Mouse (Mus musculus): ENCODE data around the gene Asphd2. TPM values are rescaled to one million over a fixed set of nuclear protein-coding genes. Genes with fewer than 3 reads are reported as not detected.
A peak's percentile ranks its signal among the peaks of the same experiment; 100 is the strongest.

Gene Asphd2
- polyA plus RNA-seq, 1 experiment from 2014 or later = 5.6 TPM

DNA sequence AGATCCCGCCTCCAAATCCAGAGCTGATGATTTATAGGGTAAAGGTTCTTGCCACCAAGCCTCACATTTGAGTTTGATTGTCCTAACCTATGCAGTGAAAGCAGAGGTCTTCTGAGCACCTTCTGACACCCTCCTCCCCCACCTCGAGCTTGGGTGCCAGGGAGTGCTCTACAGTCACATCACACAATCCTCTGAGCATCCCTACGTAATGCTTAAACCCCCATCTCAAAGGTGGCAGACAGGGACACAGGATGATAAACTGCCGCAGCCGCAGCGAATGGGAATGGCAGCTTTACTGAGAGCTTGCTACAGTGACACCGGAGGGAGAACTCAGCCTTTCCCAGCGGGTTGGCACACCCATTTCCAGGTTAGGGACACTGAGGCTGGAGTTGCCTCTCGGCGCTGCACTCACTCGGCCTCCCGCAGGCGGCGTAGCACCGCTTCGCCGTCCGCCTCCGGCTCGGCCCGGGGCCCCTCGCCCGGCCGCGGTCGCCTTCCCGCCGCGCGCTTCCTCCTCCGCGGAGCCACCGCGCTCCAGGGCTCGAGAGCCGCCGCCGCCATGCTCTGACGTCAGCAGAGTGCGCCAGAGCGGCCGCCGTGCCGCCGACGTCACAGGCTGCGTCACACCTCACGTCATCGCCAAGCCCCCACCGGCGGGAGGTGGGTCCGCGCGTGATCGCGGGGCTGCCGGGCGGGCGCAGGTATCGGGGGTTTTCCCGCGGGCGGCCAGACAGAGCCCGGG, 52.0 kb downstream of the Asphd2 start, which contains the start of the genes Srrd and Hps4:
Gene Srrd, minus strand, starts transcription at position 578 of the 742 bp plus-strand sequence.
Gene Hps4, plus strand, starts transcription at position 621 of the 742 bp plus-strand sequence.
- ATAC-seq (ENCODE audit: insufficient read depth) = peak; percentile 73
- TF ChIP-seq CTCF (IDR thresholded peaks at IDR 0.05; ENCODE audit: low read depth) = no peak
- Histone ChIP-seq H3K4me3 (ENCODE audit: low read depth, low read length) (peak within 1 kb of the TSS; percentile 92), H3K27me3 (ENCODE audit: insufficient read depth, low read length) (no peaks in the 10 kb centered on the region), H3K36me3 (ENCODE audit: insufficient read depth) (peaks cover 42% of the 10 kb centered on the region), H3K4me1 (ENCODE audit: insufficient read depth) (0 out of 2 replicates have a peak, but pooled peaks cover 3% of the 10 kb centered on the region), H3K9ac (peak within 1 kb of the TSS; percentile 88), H3K9me3 (ENCODE audit: low read depth, low read length) (no peaks in the 10 kb centered on the region), H3K27ac (ENCODE audit: low read depth) (peak within 1 kb of the TSS; percentile 54; the same call in 1 of the 2 replicates), H3K4me2 (peak within 1 kb of the TSS; percentile 84)
- WGBS = 2% methylated on average over 64 of the region's 64 CpGs
- peak; percentile 92 for DNase-seq

DNA sequence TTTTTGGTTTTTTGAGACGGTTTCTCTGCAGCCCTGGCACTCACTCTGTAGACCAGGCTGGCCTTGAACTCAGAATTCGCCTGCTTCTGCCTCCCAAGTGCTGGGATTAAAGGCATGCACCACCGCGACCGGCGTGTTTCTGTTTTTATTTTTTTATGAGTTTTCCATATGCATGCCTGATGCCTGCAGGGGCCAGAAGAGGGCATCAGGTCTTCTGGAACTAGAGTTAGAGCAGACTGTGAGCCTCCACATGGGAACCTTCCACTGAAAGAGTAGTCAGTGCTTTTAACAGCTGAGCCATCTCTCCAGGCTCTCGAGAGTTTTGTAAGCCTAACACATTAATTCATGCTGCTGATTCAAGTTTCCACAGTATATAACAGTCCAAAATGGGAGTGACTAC, 55.5 kb downstream of the Asphd2 start:
- no peak overlapping the region for H3K27ac ChIP-seq (ENCODE audit: low read depth)
- 66% methylated on average over 7 of the region's 7 CpGs for WGBS
- no peak for TF ChIP-seq CTCF (IDR thresholded peaks at IDR 0.05; ENCODE audit: low read depth)
- ATAC-seq (ENCODE audit: insufficient read depth) = no peak
- H3K4me3 ChIP-seq (ENCODE audit: low read depth, low read length) = no peak overlapping the region
- no peak overlapping the region for H3K9ac ChIP-seq
- peaks cover 64% of the 10 kb centered on the region for H3K36me3 ChIP-seq (ENCODE audit: insufficient read depth)
- H3K4me1 ChIP-seq (ENCODE audit: insufficient read depth) = 0 out of 2 replicates have a peak, but pooled peaks cover 3% of the 10 kb centered on the region
- DNase-seq = no peak
- no peak overlapping the region for H3K4me2 ChIP-seq
- no peaks in the 10 kb centered on the region for H3K27me3 ChIP-seq (ENCODE audit: insufficient read depth, low read length)
- H3K9me3 ChIP-seq (ENCODE audit: low read depth, low read length) = no peaks in the 10 kb centered on the region

DNA sequence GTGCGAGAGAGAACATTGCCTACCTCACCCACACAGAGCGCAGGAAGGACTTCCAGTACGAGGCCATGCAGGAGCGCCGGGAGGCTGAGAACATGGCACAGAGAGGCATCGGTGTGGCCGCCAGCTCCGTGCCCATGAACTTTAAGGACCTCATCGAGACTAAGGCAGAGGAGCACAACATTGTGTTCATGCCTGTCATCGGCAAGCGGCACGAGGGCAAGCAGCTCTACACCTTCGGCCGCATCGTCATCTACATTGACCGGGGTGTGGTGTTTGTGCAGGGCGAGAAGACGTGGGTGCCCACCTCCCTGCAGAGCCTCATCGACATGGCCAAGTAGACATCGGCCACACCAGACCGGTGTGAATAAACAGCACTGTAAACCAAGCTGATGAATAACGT, 57.7 kb downstream of the Asphd2 start:
- Histone ChIP-seq H3K27ac (ENCODE audit: low read depth) (no peak overlapping the region), H3K36me3 (ENCODE audit: insufficient read depth) (peaks cover 87% of the 10 kb centered on the region), H3K27me3 (ENCODE audit: insufficient read depth, low read length) (no peaks in the 10 kb centered on the region), H3K9ac (no peak overlapping the region), H3K4me1 (ENCODE audit: insufficient read depth) (0 out of 2 replicates have a peak, but pooled peaks cover 3% of the 10 kb centered on the region), H3K9me3 (ENCODE audit: low read depth, low read length) (no peaks in the 10 kb centered on the region), H3K4me3 (ENCODE audit: low read depth, low read length) (no peak overlapping the region), H3K4me2 (no peak overlapping the region)
- TF ChIP-seq CTCF (IDR thresholded peaks at IDR 0.05; ENCODE audit: low read depth) = no peak
- 92% methylated on average over 22 of the region's 22 CpGs for WGBS
- ATAC-seq (ENCODE audit: insufficient read depth) = no peak
- no peak for DNase-seq

DNA sequence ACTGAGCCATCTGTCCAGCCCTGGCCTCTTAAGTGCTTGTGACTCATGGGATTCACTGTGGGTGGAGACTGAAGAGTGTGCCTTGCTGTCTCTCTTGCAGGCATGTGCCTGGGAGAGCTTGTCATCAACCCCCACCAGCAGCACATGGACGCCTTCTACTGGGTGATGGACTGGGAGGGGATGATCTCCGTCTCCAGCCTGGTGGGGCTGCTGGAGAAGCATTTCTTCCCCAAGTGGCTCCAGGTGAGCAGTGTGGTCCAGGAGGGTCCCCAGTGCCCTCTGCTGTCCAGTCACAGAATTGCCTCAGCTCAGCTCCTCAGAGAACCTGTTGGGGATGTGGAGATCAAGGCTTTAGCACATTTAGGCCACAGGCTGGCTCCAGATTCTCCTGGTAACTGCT, 59.2 kb downstream of the Asphd2 start:
- Histone ChIP-seq H3K36me3 (ENCODE audit: insufficient read depth) (peaks cover 97% of the 10 kb centered on the region), H3K4me1 (ENCODE audit: insufficient read depth) (no peaks in the 10 kb centered on the region), H3K27ac (ENCODE audit: low read depth) (no peak overlapping the region), H3K9me3 (ENCODE audit: low read depth, low read length) (no peaks in the 10 kb centered on the region), H3K4me2 (no peak overlapping the region), H3K9ac (no peak overlapping the region), H3K4me3 (ENCODE audit: low read depth, low read length) (no peak overlapping the region), H3K27me3 (ENCODE audit: insufficient read depth, low read length) (no peaks in the 10 kb centered on the region)
- peak; percentile 67 for DNase-seq
- 0 out of 2 replicates have a peak, but pooled peaks have one; percentile 23 for ATAC-seq (ENCODE audit: insufficient read depth)
- TF ChIP-seq CTCF (IDR thresholded peaks at IDR 0.05; ENCODE audit: low read depth) = peak; percentile 76
- WGBS = 19% methylated on average over 2 of the region's 2 CpGs

Other genes starting within 250 kb of the Asphd2 start
- gene Cryba4, start 142.3 kb downstream of the Asphd2 start, polyA plus RNA-seq (2014; fragmentation: Nextera tagmentation; extraction: Ambion mirVana) = 2.4 and 2.7 TPM in 2 replicates
- gene Crybb1, start 139.1 kb downstream of the Asphd2 start, polyA plus RNA-seq (2014; fragmentation: Nextera tagmentation; extraction: Ambion mirVana) = 2.0 TPM in 2 replicates
- 53.2 and 57.7 TPM in 2 replicates for gene Tpst2, start 118.2 kb downstream of the Asphd2 start, polyA plus RNA-seq (2014; fragmentation: Nextera tagmentation; extraction: Ambion mirVana)
- gene Tfip11, start 68.5 kb downstream of the Asphd2 start, polyA plus RNA-seq (2014; fragmentation: Nextera tagmentation; extraction: Ambion mirVana) = 27.0 and 27.1 TPM in 2 replicates
- 42.3 and 51.0 TPM in 2 replicates for gene Srrd, start 51.8 kb downstream of the Asphd2 start, polyA plus RNA-seq (2014; fragmentation: Nextera tagmentation; extraction: Ambion mirVana)
- 27.0 and 30.3 TPM in 2 replicates for gene Hps4, start 51.8 kb downstream of the Asphd2 start, polyA plus RNA-seq (2014; fragmentation: Nextera tagmentation; extraction: Ambion mirVana)
- 0.16 and 0.26 TPM in 2 replicates for gene Gm6583, start 38.8 kb downstream of the Asphd2 start, polyA plus RNA-seq (2014; fragmentation: Nextera tagmentation; extraction: Ambion mirVana)
- gene Gm6588, start 54.6 kb upstream of the Asphd2 start, polyA plus RNA-seq (2014; fragmentation: Nextera tagmentation; extraction: Ambion mirVana) = not detected in 2 replicates
- gene Sez6l, start 182.3 kb upstream of the Asphd2 start, polyA plus RNA-seq (2014; fragmentation: Nextera tagmentation; extraction: Ambion mirVana) = 0.30 and 0.32 TPM in 2 replicates